Mouse (Mus musculus) layer of hippocampus, adult 2 months (tissue): Measurements from ENCODE around the gene Itpkb. TPM values are rescaled to one million over a fixed set of nuclear protein-coding genes. Genes with fewer than 3 reads are reported as not detected.
A peak's percentile ranks its signal among the peaks of the same experiment; 100 is the strongest.

Experiments
- DNase-seq, 2 experiments: peaks; one replicate each; pipeline ENCODE4 v3.0.0; 2022; ENCODE audit warnings: low spot score in 2 of 2
- H3K27ac ChIP-seq: fragments of 200-600 bp; 2 replicates; pipeline ENCODE4 v1.8.1; 2022
- H3K4me3 ChIP-seq: fragments of 200-600 bp; 2 replicates; pipeline ENCODE4 v1.8.1; 2022; ENCODE audit warnings: mild to moderate bottlenecking
- CTCF ChIP-seq: fragments of 200-600 bp; conservative IDR thresholded peaks from 2 replicates; pipeline ENCODE4 v1.8.1; 2022; ENCODE audit warnings: antibody characterized with exemption, mild to moderate bottlenecking, moderate library complexity
- total RNA-seq, 2 experiments: library from RNA; stranded (reverse); gene quantifications; 2 replicates each; pipeline ENCODE4 v1.2.3; 2021

The Itpkb gene
- total RNA-seq, 2 experiments from 2014 or later, result 26.3 to 28.3 TPM

- Histone ChIP-seq H3K4me3 (no peak overlapping the region; the same call in 1 of the 2 replicates), H3K27ac (peak overlapping the region; percentile 81)
- no peak for TF ChIP-seq CTCF
- no peak for DNase-seq
These were observed 73.7 kb downstream of the Itpkb start for GRCm38 (mm10) chr1:180403694-180404606.

- DNase-seq, result no peak
- no peak for TF ChIP-seq CTCF
- Histone ChIP-seq H3K27ac (peak overlapping the region; percentile 81), H3K4me3 (no peak overlapping the region)
These were observed 74.4 kb downstream of the Itpkb start for GRCm38 (mm10) chr1:180404706-180405105.

GRCm38 (mm10) chr1:180405576-180406335, 75.5 kb downstream of the Itpkb start:
- TF ChIP-seq CTCF, result no peak
- H3K27ac ChIP-seq, result peak overlapping the region; percentile 81
- DNase-seq, result no peak

GRCm38 (mm10) chr1:180406336-180407035, 76.2 kb downstream of the Itpkb start:
- no peak for TF ChIP-seq CTCF
- Histone ChIP-seq H3K27ac (peak overlapping the region; percentile 71), H3K4me3 (no peak overlapping the region)
- no peak for DNase-seq

More at GRCm38 (mm10) chr1:180405576-180406335, 75.5 kb downstream of the Itpkb start:
- H3K4me3 ChIP-seq, result no peak overlapping the region

- TF ChIP-seq CTCF, result peak; percentile 89
- DNase-seq, result peak in 1 of 2 experiments; percentile 63
- Histone ChIP-seq H3K27ac (peak overlapping the region; percentile 71), H3K4me3 (peak overlapping the region; percentile 27; the same call in 1 of the 2 replicates)
These were observed 76.9 kb downstream of the Itpkb start for GRCm38 (mm10) chr1:180407171-180407671.

GRCm38 (mm10) chr1:180407727-180408719, 77.7 kb downstream of the Itpkb start:
- TF ChIP-seq CTCF, result no peak
- Histone ChIP-seq H3K27ac (peak overlapping the region; percentile 71), H3K4me3 (no peak overlapping the region; the same call in 1 of the 2 replicates)
- DNase-seq, result no peak

- no peak for DNase-seq
- H3K27ac ChIP-seq, result peak overlapping the region; percentile 71
These were observed 78.5 kb downstream of the Itpkb start for GRCm38 (mm10) chr1:180408832-180409231.

GRCm38 (mm10) chr1:180409771-180410170, 79.5 kb downstream of the Itpkb start:
- DNase-seq, result no peak
- TF ChIP-seq CTCF, result 0 out of 2 replicates have a peak, but pooled peaks have one; percentile 3
- peak overlapping the region; percentile 71 for H3K27ac ChIP-seq
- no peak overlapping the region for H3K4me3 ChIP-seq

More at GRCm38 (mm10) chr1:180408832-180409231, 78.5 kb downstream of the Itpkb start:
- no peak overlapping the region for H3K4me3 ChIP-seq
- no peak for TF ChIP-seq CTCF

- TF ChIP-seq CTCF, result no peak
- H3K4me3 ChIP-seq, result no peak overlapping the region
- H3K27ac ChIP-seq, result peak overlapping the region; percentile 71; the same call in 1 of the 2 replicates
- no peak for DNase-seq
These were observed 80.0 kb downstream of the Itpkb start for GRCm38 (mm10) chr1:180410306-180410705.

GRCm38 (mm10) chr1:180415064-180415463, 84.8 kb downstream of the Itpkb start:
- Histone ChIP-seq H3K4me3 (no peak overlapping the region), H3K27ac (no peak overlapping the region)
- no peak for DNase-seq
- TF ChIP-seq CTCF, result no peak

- no peak overlapping the region for H3K4me3 ChIP-seq
- TF ChIP-seq CTCF, result no peak
- no peak for DNase-seq
- no peak overlapping the region for H3K27ac ChIP-seq
These were observed 85.6 kb downstream of the Itpkb start for GRCm38 (mm10) chr1:180415836-180416235.
